Comparison of ENCODE assay signal across 8 mouse cellular contexts in genomic region chr13:37993376-37993703, GRCm38 (mm10). TPM values are rescaled to one million over a fixed set of nuclear protein-coding genes. Genes with fewer than 3 reads are reported as not detected.
DNase-seq lines count a peak whose midpoint lies in the region; ATAC-seq and TF ChIP-seq lines count a peak whose summit lies in the region.

No protein-coding gene starts in this region.

- H3K27ac ChIP-seq in cerebellum, adult 2 months (ENCODE audit: insufficient read depth, low read length), result peak overlapping the region; percentile 77; the same call in 1 of the 2 replicates
- H3K27ac ChIP-seq in spleen, adult 2 months (ENCODE audit: insufficient read depth, low read length), result peak overlapping the region; percentile 80; the same call in 1 of the 2 replicates
- H3K27ac ChIP-seq in limb, embryonic 14.5 days (replicated peaks; ENCODE audit: low read depth, low read length), result peak overlapping the region; percentile 94

- no peak for TF ChIP-seq POLR2A in cerebellum, adult 2 months (IDR thresholded peaks at IDR 0.05; ENCODE audit: borderline replicate concordance, insufficient read depth, low read length)
- TF ChIP-seq POLR2A in spleen, adult 2 months (IDR thresholded peaks at IDR 0.05; ENCODE audit: low read depth, low read length), result no peak
- no peak for TF ChIP-seq POLR2A in limb, embryonic 14.5 days (IDR thresholded peaks at IDR 0.05; ENCODE audit: borderline replicate concordance, extremely low read depth, insufficient read depth, insufficient read length)

- peak overlapping the region; percentile 96 for H3K4me3 ChIP-seq in cerebellum, adult 2 months (replicated peaks; ENCODE audit: insufficient read depth, low read depth, low read length)
- peak overlapping the region; percentile 100 for H3K4me3 ChIP-seq in spleen, adult 2 months (ENCODE audit: extremely low read depth, insufficient read depth, insufficient read length)
- H3K4me3 ChIP-seq in limb, embryonic 14.5 days (replicated peaks; ENCODE audit: low read length), result peak overlapping the region; percentile 95

- TF ChIP-seq CTCF in cerebellum, adult 2 months (IDR thresholded peaks at IDR 0.05; ENCODE audit: borderline replicate concordance, insufficient read depth, low read depth, low read length), result no peak
- TF ChIP-seq CTCF in spleen, adult 2 months (IDR thresholded peaks at IDR 0.05; ENCODE audit: extremely low read depth, insufficient read depth, insufficient read length, insufficient replicate concordance), result no peak

- H3K4me1 ChIP-seq in cerebellum, adult 2 months (ENCODE audit: control insufficient read depth, insufficient read depth, low read length), result peaks cover 3% of the 10 kb centered on the region; the same call in 1 of the 2 replicates
- peaks cover 5% of the 10 kb centered on the region; the same call in 1 of the 2 replicates for H3K4me1 ChIP-seq in spleen, adult 2 months (ENCODE audit: control insufficient read depth, insufficient read depth, insufficient read length)
- peaks cover 8% of the 10 kb centered on the region for H3K4me1 ChIP-seq in limb, embryonic 14.5 days (ENCODE audit: control insufficient read depth, insufficient read depth, low read length)

- under 1% methylated on average over 17 of the region's 17 CpGs for WGBS in cerebellum, adult 2 months
- 1% methylated on average over 17 of the region's 17 CpGs for WGBS in spleen, adult 2 months
- WGBS in limb, embryonic 14.5 days, result under 1% methylated on average over 17 of the region's 17 CpGs

- H3K4me2 ChIP-seq in limb, embryonic 14.5 days (replicated peaks; ENCODE audit: low read depth, low read length, severe bottlenecking), result peak overlapping the region; percentile 83

- H3K27me3 ChIP-seq in cerebellum, adult 2 months (ENCODE audit: control insufficient read depth, insufficient read depth, low read length), result no peaks in the 10 kb centered on the region
- no peaks in the 10 kb centered on the region for H3K27me3 ChIP-seq in spleen, adult 2 months (ENCODE audit: control insufficient read depth, insufficient read depth, low read length)
- no peaks in the 10 kb centered on the region for H3K27me3 ChIP-seq in limb, embryonic 14.5 days (ENCODE audit: control insufficient read depth, insufficient read depth, low read length)

- no peaks in the 10 kb centered on the region for H3K9me3 ChIP-seq in limb, embryonic 14.5 days (ENCODE audit: control insufficient read depth, low read length)

- peak overlapping the region; percentile 97 for H3K9ac ChIP-seq in limb, embryonic 14.5 days (ENCODE audit: low read depth, low read length, severe bottlenecking)

- no peak for DNase-seq in cerebellum, adult 2 months
- no peak for DNase-seq in cerebellum, adult 11 months
- no peak for DNase-seq in spleen, adult 2 months (ENCODE audit: low read depth in 1 of 2, low spot score in 2 of 2)
- no peak for DNase-seq in spleen, postnatal 4 days (ENCODE audit: low spot score in 2 of 2)
- no peak for DNase-seq in limb, embryonic 14.5 days (ENCODE audit: low spot score)
- DNase-seq in ovary, postnatal 36 days (ENCODE audit: low spot score), result no peak
- DNase-seq in thymus, postnatal 4 days, result no peak
- no peak for DNase-seq in spleen, postnatal 36 days (ENCODE audit: low spot score in 2 of 2)

- no peak; the same call in 1 of the 2 replicates for ATAC-seq in limb, embryonic 14.5 days (ENCODE audit: low FRiP score, low read depth)

- peaks cover 19% of the 10 kb centered on the region for H3K36me3 ChIP-seq in spleen, adult 2 months (ENCODE audit: control insufficient read depth, insufficient read depth, low read length)
- H3K36me3 ChIP-seq in limb, embryonic 14.5 days (ENCODE audit: control insufficient read depth, insufficient read depth, low read length), result peaks cover 34% of the 10 kb centered on the region

RNA-seq across cellular contexts. Expression of gene Ssr1, which starts 0.7 kb away (rescaled TPM):
- polyA plus RNA-seq in cerebellum, adult 2 months (2012; rRNA removed), result 27.7 and 29.7 TPM in 2 replicates
- 3.9 and 4.1 TPM in 2 replicates for polyA plus RNA-seq in spleen, adult 2 months (2012; rRNA removed)
- polyA plus RNA-seq in limb, embryonic 14.5 days (2012; rRNA removed), result 32.6 and 36.2 TPM in 2 replicates
- 130 and 137 TPM in 2 replicates for polyA plus RNA-seq in limb, embryonic 14.5 days (2014; fragmentation: Nextera tagmentation; extraction: Ambion mirVana)

RNA-seq across cellular contexts. Expression of gene Riok1, which starts 43.5 kb away (rescaled TPM):
- 33.1 and 34.0 TPM in 2 replicates for polyA plus RNA-seq in cerebellum, adult 2 months (2012; rRNA removed)
- 13.0 and 17.1 TPM in 2 replicates for polyA plus RNA-seq in spleen, adult 2 months (2012; rRNA removed)
- polyA plus RNA-seq in limb, embryonic 14.5 days (2012; rRNA removed), result 33.7 and 54.4 TPM in 2 replicates
- 45.4 and 52.4 TPM in 2 replicates for polyA plus RNA-seq in limb, embryonic 14.5 days (2014; fragmentation: Nextera tagmentation; extraction: Ambion mirVana)

RNA-seq across cellular contexts. Expression of gene Cage1, which starts 43.5 kb away (rescaled TPM):
- polyA plus RNA-seq in cerebellum, adult 2 months (2012; rRNA removed), result 0.73 and 0.82 TPM in 2 replicates
- polyA plus RNA-seq in spleen, adult 2 months (2012; rRNA removed), result 0.06 and 0.08 TPM in 2 replicates
- 0.50 and 0.57 TPM in 2 replicates for polyA plus RNA-seq in limb, embryonic 14.5 days (2012; rRNA removed)
- 1.3 TPM in 2 replicates for polyA plus RNA-seq in limb, embryonic 14.5 days (2014; fragmentation: Nextera tagmentation; extraction: Ambion mirVana)
